ENCODE assay signal across 8 mouse cellular contexts in the genomic region with DNA sequence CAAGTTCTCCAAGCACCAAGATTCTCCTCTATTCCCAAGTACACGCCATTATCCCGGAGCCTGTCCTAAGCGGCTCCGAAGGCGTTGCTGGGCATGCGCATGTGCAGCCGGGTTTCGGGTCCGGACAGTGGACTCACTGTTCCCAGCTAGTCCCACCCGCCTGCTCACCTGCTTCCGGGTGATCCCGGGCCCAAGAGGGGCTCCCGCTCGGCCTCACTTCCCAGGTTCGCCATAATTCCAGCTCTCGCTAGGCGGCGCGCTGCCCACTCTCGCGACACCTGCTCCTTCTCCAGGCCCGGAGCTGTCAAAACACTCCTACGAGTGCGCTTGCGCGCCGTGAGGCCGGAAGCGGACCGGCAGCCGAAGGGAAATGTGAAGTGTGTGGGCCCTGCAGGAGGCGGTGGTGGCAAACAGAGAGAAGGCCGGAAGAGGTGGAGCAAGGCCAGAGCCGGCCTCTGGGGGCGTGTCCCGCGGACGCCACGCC. TPM values are rescaled to one million over a fixed set of nuclear protein-coding genes. Genes with fewer than 3 reads are reported as not detected.
DNase-seq lines count a peak whose midpoint lies in the region; ATAC-seq and TF ChIP-seq lines count a peak whose summit lies in the region.
"Not testable (repeated sequence)": the region's sequence is repeated elsewhere in the genome, so short reads cannot be mapped to it uniquely, and the experiment has no call there.

A gene (minus strand): TSS at position 414 of the 484 bp plus-strand sequence.

- peak within 1 kb of the TSS; percentile 71 for H3K4me2 ChIP-seq in embryonic facial prominence, embryonic 13.5 days
- H3K4me2 ChIP-seq in limb, embryonic 12.5 days = peak within 1 kb of the TSS; percentile 65
- peak within 1 kb of the TSS; percentile 67 for H3K4me2 ChIP-seq in midbrain, embryonic 15.5 days

- peak; percentile 99 for ATAC-seq in embryonic facial prominence, embryonic 13.5 days (ENCODE audit: insufficient number of reproducible peaks, insufficient read depth, low FRiP score, low TSS enrichment, low read depth)
- ATAC-seq in limb, embryonic 12.5 days (ENCODE audit: insufficient number of reproducible peaks, insufficient read depth, low FRiP score, low TSS enrichment, low read depth) = peak; percentile 98
- peak; percentile 99 for ATAC-seq in midbrain, embryonic 15.5 days (replicated peaks)

- H3K9me3 ChIP-seq in embryonic facial prominence, embryonic 13.5 days; limb, embryonic 12.5 days; midbrain, embryonic 15.5 days: not testable (repeated sequence)

- WGBS in embryonic facial prominence, embryonic 13.5 days = 0% methylated on average over 39 of the region's 39 CpGs
- under 1% methylated on average over 38 of the region's 39 CpGs for WGBS in kidney, adult 2 months
- under 1% methylated on average over 39 of the region's 39 CpGs for WGBS in limb, embryonic 12.5 days
- WGBS in midbrain, embryonic 15.5 days = under 1% methylated on average over 39 of the region's 39 CpGs
- under 1% methylated on average over 39 of the region's 39 CpGs for WGBS in spleen, adult 2 months

- peak within 1 kb of the TSS; percentile 74 for H3K9ac ChIP-seq in embryonic facial prominence, embryonic 13.5 days
- H3K9ac ChIP-seq in limb, embryonic 12.5 days (replicated peaks) = peak within 1 kb of the TSS; percentile 57
- peak within 1 kb of the TSS; percentile 56 for H3K9ac ChIP-seq in midbrain, embryonic 15.5 days

- not testable (repeated sequence) for H3K27me3 ChIP-seq in embryonic facial prominence, embryonic 13.5 days; kidney, adult 2 months (replicated peaks; ENCODE audit: control insufficient read depth, insufficient read depth, low read length); limb, embryonic 12.5 days; midbrain, embryonic 15.5 days (replicated peaks); spleen, adult 2 months (ENCODE audit: control insufficient read depth, insufficient read depth, low read length)

- H3K4me3 ChIP-seq in embryonic facial prominence, embryonic 13.5 days = peak within 1 kb of the TSS; percentile 52
- H3K4me3 ChIP-seq in kidney, adult 2 months (ENCODE audit: insufficient read depth, low read depth, low read length) = peak within 1 kb of the TSS; percentile 77
- peak within 1 kb of the TSS; percentile 49 for H3K4me3 ChIP-seq in limb, embryonic 12.5 days (replicated peaks)
- H3K4me3 ChIP-seq in midbrain, embryonic 15.5 days = peak within 1 kb of the TSS; percentile 61
- peak within 1 kb of the TSS; percentile 70 for H3K4me3 ChIP-seq in spleen, adult 2 months (ENCODE audit: extremely low read depth, insufficient read depth, insufficient read length)

- peak; percentile 45; the same call in 1 of the 2 replicates for TF ChIP-seq CTCF in kidney, adult 2 months (conservative IDR thresholded peaks at IDR 0.05; ENCODE audit: insufficient read depth, insufficient read length, low read depth, low read length)
- 0 out of 2 replicates have a peak, but pooled peaks have one; percentile 23 for TF ChIP-seq CTCF in spleen, adult 2 months (IDR thresholded peaks at IDR 0.05; ENCODE audit: extremely low read depth, insufficient read depth, insufficient read length, insufficient replicate concordance)

- H3K27ac ChIP-seq in embryonic facial prominence, embryonic 13.5 days = peak within 1 kb of the TSS; percentile 57
- H3K27ac ChIP-seq in kidney, adult 2 months (ENCODE audit: insufficient read depth, low read depth, low read length) = peak within 1 kb of the TSS; percentile 76
- H3K27ac ChIP-seq in limb, embryonic 12.5 days = peak within 1 kb of the TSS; percentile 74
- peak within 1 kb of the TSS; percentile 84 for H3K27ac ChIP-seq in midbrain, embryonic 15.5 days
- H3K27ac ChIP-seq in spleen, adult 2 months (ENCODE audit: insufficient read depth, low read length) = peak within 1 kb of the TSS; percentile 71

- H3K4me1 ChIP-seq in embryonic facial prominence, embryonic 13.5 days; kidney, adult 2 months (ENCODE audit: control insufficient read depth, insufficient read depth, low read length); limb, embryonic 12.5 days (replicated peaks); midbrain, embryonic 15.5 days; spleen, adult 2 months (ENCODE audit: control insufficient read depth, insufficient read depth, insufficient read length): not testable (repeated sequence)

- TF ChIP-seq POLR2A in kidney, adult 2 months (IDR thresholded peaks at IDR 0.05; ENCODE audit: low read depth, low read length); spleen, adult 2 months (IDR thresholded peaks at IDR 0.05; ENCODE audit: low read depth, low read length): not testable (repeated sequence)

- not testable (repeated sequence) for H3K36me3 ChIP-seq in embryonic facial prominence, embryonic 13.5 days; kidney, adult 2 months (ENCODE audit: control insufficient read depth, insufficient read depth, low read length); limb, embryonic 12.5 days; midbrain, embryonic 15.5 days (replicated peaks); spleen, adult 2 months (ENCODE audit: control insufficient read depth, insufficient read depth, low read length)

- peak; percentile 99 for DNase-seq in 3134 (ENCODE audit: extremely low read depth, insufficient read length, low spot score)
- peak; percentile 95 for DNase-seq in adrenal gland, postnatal 36 days
- peak; percentile 92 to 98 for DNase-seq in heart, adult 18-20 months
- DNase-seq in kidney, adult 2 months = peak; percentile 99
- peak; percentile 92 to 95 for DNase-seq in spleen, adult 2 months (ENCODE audit: low read depth in 1 of 2, low spot score in 2 of 2)

RNA-seq across cellular contexts. Expression of the gene that starts here (rescaled TPM):
- total RNA-seq in adrenal gland, postnatal 36 days (2021) = 10 to 100 TPM; 20.0 to 20.4 TPM
- polyA plus RNA-seq in embryonic facial prominence, embryonic 13.5 days (2015; fragmentation: Nextera tagmentation; extraction: Ambion mirVana) = 8.5 and 11.0 TPM in 2 replicates
- total RNA-seq in heart, adult 18-20 months (2021) = 10 to 100 TPM; 19.7 to 21.7 TPM
- 3.1 and 3.7 TPM in 2 replicates for polyA plus RNA-seq in kidney, adult 2 months (2012; rRNA removed)
- polyA plus RNA-seq in limb, embryonic 12.5 days (2016; fragmentation: Nextera tagmentation; extraction: Ambion mirVana) = 5.6 and 6.8 TPM in 2 replicates
- 11.6 TPM in 2 replicates for polyA plus RNA-seq in midbrain, embryonic 15.5 days (2015; fragmentation: Nextera tagmentation; extraction: Ambion mirVana)
- 1.9 and 2.6 TPM in 2 replicates for polyA plus RNA-seq in spleen, adult 2 months (2012; rRNA removed)

Comparison
In these comparisons a context has a peak if more than half of its experiments do, and no peak if none do; other contexts are left out.
1. Peak in every context shown above with its lines: DNase-seq, ATAC-seq, H3K4me3 ChIP-seq and H3K27ac ChIP-seq.